Mouse (Mus musculus) gastrocnemius, adult 2 months (tissue): Measurements from ENCODE around the gene Polr2b. TPM values are rescaled to one million over a fixed set of nuclear protein-coding genes. Genes with fewer than 3 reads are reported as not detected.

Experiments
- DNase-seq: peaks from one replicate; pipeline ENCODE4 v3.0.0; 2022
- H3K27ac ChIP-seq: fragments of 200-600 bp; 2 replicates; pipeline ENCODE4 v1.8.1; 2022; ENCODE audit warnings: mild to moderate bottlenecking
- H3K4me3 ChIP-seq: fragments of 200-600 bp; 2 replicates; pipeline ENCODE4 v1.8.1; 2022; ENCODE audit warnings: mild to moderate bottlenecking, moderate library complexity
- CTCF ChIP-seq: fragments of 200-600 bp; IDR thresholded peaks from 2 replicates; pipeline ENCODE4 v1.8.1; 2022; ENCODE audit warnings: antibody characterized with exemption, mild to moderate bottlenecking, moderate library complexity
- intact Hi-C: fragments of 180-260 bp; cut with DNase I; formaldehyde crosslinking; loops from one replicate; pipeline ENCODE4 v1.15.1; 2025
- long read RNA-seq, 2 experiments: library from polyadenylated mRNA; stranded (forward); transcript quantifications; one replicate each; pipeline ENCODE4 v2.0.0; 2021
- total RNA-seq, 2 experiments: library from RNA; stranded (reverse); gene quantifications; 2 replicates each; pipeline ENCODE4 v1.2.3; 2021

Polr2b gene
- 10 to 100 TPM; 26.3 to 30.2 TPM for total RNA-seq
- long read RNA-seq, experiment 1, full-length matches to known transcripts = 52 of 56 reads
- long read RNA-seq, experiment 1, partial matches to known transcripts = 2 of 56 reads
- long read RNA-seq, experiment 1, other reads (novel, unspliced or antisense) = 2 of 56 reads
- long read RNA-seq, experiment 2, full-length matches to known transcripts = 30 of 37 reads
- long read RNA-seq, experiment 2, partial matches to known transcripts = 4 of 37 reads
- long read RNA-seq, experiment 2, other reads (novel, unspliced or antisense) = 3 of 37 reads

GRCm38 (mm10) chr5:77309924-77310772 is at the start of gene Polr2b, which contains the start of gene Noa1:
Gene Polr2b (plus strand): TSS chr5:77310147.
Gene Noa1 (minus strand): TSS chr5:77310084.
- intact Hi-C loops = loop anchor here (5.0 to 10.0 kb wide), 2 partner anchors 43 to 405 kb away; partner anchors contain the start of genes Aasdh and Rest
- TF ChIP-seq CTCF = no peak
- peak; percentile 98 for DNase-seq

GRCm38 (mm10) chr5:77261137-77261536 is 48.8 kb upstream of the Polr2b start:
- TF ChIP-seq CTCF = no peak
- intact Hi-C loops = no loop called here

More at GRCm38 (mm10) chr5:77309924-77310772, at the start of gene Polr2b, which contains the start of gene Noa1:
- H3K4me3 ChIP-seq = peak within 1 kb of the TSS; percentile 98
- peak within 1 kb of the TSS; percentile 97 for H3K27ac ChIP-seq

GRCm38 (mm10) chr5:77262105-77262504 is 47.8 kb upstream of the Polr2b start:
- H3K27ac ChIP-seq = no peak overlapping the region
- intact Hi-C loops = no loop called here
- TF ChIP-seq CTCF = no peak
- H3K4me3 ChIP-seq = no peak overlapping the region
- DNase-seq = no peak

More at GRCm38 (mm10) chr5:77261137-77261536, 48.8 kb upstream of the Polr2b start:
- DNase-seq = no peak
- H3K4me3 ChIP-seq = no peak overlapping the region
- H3K27ac ChIP-seq = no peak overlapping the region

- intact Hi-C loops = loop anchor here (5.0 kb wide), 1 partner anchor 42 kb away; no protein-coding TSS in a partner anchor
- Histone ChIP-seq H3K4me3 (peak within 1 kb of the TSS; percentile 96), H3K27ac (peak within 1 kb of the TSS; percentile 90)
- TF ChIP-seq CTCF = no peak
- DNase-seq = peak; percentile 87
Observed at GRCm38 (mm10) chr5:77265081-77265670, 44.8 kb upstream of the Polr2b start, which contains the start of gene Rest. Gene Rest (plus strand): TSS chr5:77265491.

GRCm38 (mm10) chr5:77265671-77266065 is 44.3 kb upstream of the Polr2b start:
- peak; percentile 84 for DNase-seq
- Histone ChIP-seq H3K4me3 (peak overlapping the region; percentile 96), H3K27ac (peak overlapping the region; percentile 90)
- intact Hi-C loops = loop anchor here (5.0 kb wide), 1 partner anchor 42 kb away; no protein-coding TSS in a partner anchor
- TF ChIP-seq CTCF = no peak

GRCm38 (mm10) chr5:77266066-77266885 is 43.7 kb upstream of the Polr2b start:
- intact Hi-C loops = loop anchor here (5.0 kb wide), 1 partner anchor 41 kb away; no protein-coding TSS in a partner anchor
- peak overlapping the region; percentile 96 for H3K4me3 ChIP-seq
- peak overlapping the region; percentile 90 for H3K27ac ChIP-seq
- no peak for TF ChIP-seq CTCF
- peak; percentile 72 for DNase-seq

- Histone ChIP-seq H3K4me3 (peak overlapping the region; percentile 96), H3K27ac (peak overlapping the region; percentile 90)
- no peak for DNase-seq
- intact Hi-C loops = loop anchor here (5.0 kb wide), 1 partner anchor 40 kb away; no protein-coding TSS in a partner anchor
- no peak for TF ChIP-seq CTCF
Observed at GRCm38 (mm10) chr5:77266886-77267401, 43.0 kb upstream of the Polr2b start.

GRCm38 (mm10) chr5:77267441-77267840 is 42.5 kb upstream of the Polr2b start:
- no peak for DNase-seq
- no peak for TF ChIP-seq CTCF
- H3K4me3 ChIP-seq = no peak overlapping the region; the same call in 1 of the 2 replicates
- intact Hi-C loops = loop anchor here (5.0 kb wide), 1 partner anchor 40 kb away; no protein-coding TSS in a partner anchor
- H3K27ac ChIP-seq = no peak overlapping the region

- H3K27ac ChIP-seq = no peak overlapping the region
- no peak overlapping the region for H3K4me3 ChIP-seq
- DNase-seq = no peak
- TF ChIP-seq CTCF = no peak
- intact Hi-C loops = loop anchor here (5.0 kb wide), 1 partner anchor 39 kb away; no protein-coding TSS in a partner anchor
Observed at GRCm38 (mm10) chr5:77267957-77268624, 41.9 kb upstream of the Polr2b start.

- DNase-seq = no peak
- H3K4me3 ChIP-seq = no peak overlapping the region
- no peak overlapping the region for H3K27ac ChIP-seq
- TF ChIP-seq CTCF = peak; percentile 48
- intact Hi-C loops = loop anchor here (5.0 kb wide), 1 partner anchor 38 kb away; no protein-coding TSS in a partner anchor
Observed at GRCm38 (mm10) chr5:77269399-77269798, 40.5 kb upstream of the Polr2b start.
